In genomic region chr14:29866455-29867275, GRCm38 (mm10) we compare ENCODE assay signal across 18 mouse cellular contexts.
A peak's percentile ranks its signal among the peaks of the same experiment; 100 is the strongest.
DNase-seq lines count a peak whose midpoint lies in the region; ATAC-seq and TF ChIP-seq lines count a peak whose summit lies in the region.
"Had no signal": no experiment of that assay in that cellular context is flagged by ENCODE, and none has a peak within 500 bp of the region (broad histone marks: within the 10 kb centered on the region; RNA-seq: fewer than 3 reads in every experiment).

No protein-coding gene starts in this region.

- no peaks in the 10 kb centered on the region for H3K36me3 ChIP-seq in lung, postnatal 0 days (ENCODE audit: insufficient read depth, low read length)
- H3K36me3 ChIP-seq: forebrain, embryonic 10.5 days; heart, embryonic 10.5 days; midbrain, embryonic 10.5 days had no signal

- H3K4me3 ChIP-seq in lung, postnatal 0 days (ENCODE audit: low read depth, low read length), result no peak overlapping the region
- H3K4me3 ChIP-seq: forebrain, embryonic 10.5 days; heart, embryonic 10.5 days; midbrain, embryonic 10.5 days had no signal

- no peak overlapping the region for H3K9ac ChIP-seq in lung, postnatal 0 days (replicated peaks; ENCODE audit: low read depth)

- no peaks in the 10 kb centered on the region for H3K4me1 ChIP-seq in lung, postnatal 0 days (ENCODE audit: insufficient read depth, low read depth, low read length)
- H3K4me1 ChIP-seq: forebrain, embryonic 10.5 days; heart, embryonic 10.5 days; midbrain, embryonic 10.5 days had no signal

- DNase-seq in heart, adult 11 months, result peak; percentile 77
- DNase-seq in heart, adult 9 months (ENCODE audit: low spot score in 2 of 2), result no peak
- peak; percentile 15 for DNase-seq in lung, postnatal 0 days (ENCODE audit: low spot score)
- no peak for DNase-seq in lung, postnatal 10 days
- peak; percentile 62 to 71 for DNase-seq in frontal cortex, postnatal 36 days (ENCODE audit: low spot score in 2 of 2)
- peak; percentile 72 to 78 for DNase-seq in left cerebral cortex, postnatal 36 days (ENCODE audit: low spot score in 2 of 2)
- no peak for DNase-seq in thymus, postnatal 0 days (ENCODE audit: low spot score)
- DNase-seq: cerebellum, adult 11 months; cerebellum, postnatal 14 days; gastrocnemius, postnatal 36 days; kidney, adult 18-20 months; spleen, adult 18-20 months; thymus, adult 2 months had no signal

- no peak overlapping the region for H3K4me2 ChIP-seq in lung, postnatal 0 days (replicated peaks; ENCODE audit: low read depth, low read length)
- H3K4me2 ChIP-seq: liver, embryonic 11.5 days had no signal

- 60% methylated on average over 7 of the region's 7 CpGs for WGBS in lung, postnatal 0 days

- H3K9me3 ChIP-seq in lung, postnatal 0 days (ENCODE audit: low read length), result no peaks in the 10 kb centered on the region
- H3K9me3 ChIP-seq: forebrain, embryonic 10.5 days; heart, embryonic 10.5 days; midbrain, embryonic 10.5 days had no signal

- no peak overlapping the region for H3K27ac ChIP-seq in lung, postnatal 0 days (ENCODE audit: low read length)
- H3K27ac ChIP-seq: forebrain, embryonic 10.5 days; heart, embryonic 10.5 days; macrophage; midbrain, embryonic 10.5 days had no signal

- TF ChIP-seq CTCF in lung, postnatal 0 days (IDR thresholded peaks at IDR 0.05), result no peak

- intact Hi-C loops in left cerebral cortex, postnatal 36 days (cut with DNase I), result loop anchor here (5.0 kb wide), 1 partner anchor 144 kb away; the partner anchor contains the start of gene Cacna2d3

- ATAC-seq in lung, postnatal 0 days, result no peak

- H3K27me3 ChIP-seq in lung, postnatal 0 days (replicated peaks; ENCODE audit: insufficient read depth, low read length), result no peaks in the 10 kb centered on the region

- TF ChIP-seq EP300 in lung, postnatal 0 days (IDR thresholded peaks at IDR 0.05), result no peak

Comparison
In these comparisons a context has a peak if more than half of its experiments do, and no peak if none do; other contexts are left out.
1. DNase-seq: peak in heart, adult 11 months (single experiment), lung, postnatal 0 days (single experiment), frontal cortex, postnatal 36 days (2 of 2) and left cerebral cortex, postnatal 36 days (2 of 2); none in heart, adult 9 months (0 of 2), lung, postnatal 10 days (single experiment) and thymus, postnatal 0 days (single experiment).